Mouse (Mus musculus) cerebellum, adult 9-11 months (tissue): ENCODE data around the gene Abcc8.

ENCODE experiments used
- DNase-seq: peaks from one replicate; pipeline ENCODE4 v3.0.0; 2022

The Abcc8 gene

GRCm38 (mm10) chr7:46105484-46105883 lies 74.3 kb downstream of the Abcc8 start:
- peak; percentile 67 for DNase-seq

GRCm38 (mm10) chr7:46104256-46104915 lies 75.4 kb downstream of the Abcc8 start:
- DNase-seq, result peak; percentile 76

GRCm38 (mm10) chr7:46103771-46104170 lies 76.1 kb downstream of the Abcc8 start:
- DNase-seq, result no peak

- DNase-seq, result peak; percentile 66
Measured at GRCm38 (mm10) chr7:46103075-46103591, 76.7 kb downstream of the Abcc8 start.

GRCm38 (mm10) chr7:46100563-46100962 lies 79.3 kb downstream of the Abcc8 start, which contains the start of gene Kcnj11:
Gene Kcnj11 (minus strand): TSS chr7:46100764.
- DNase-seq, result peak; percentile 88

- DNase-seq, result peak; percentile 67
Measured at GRCm38 (mm10) chr7:46099682-46100081, 80.2 kb downstream of the Abcc8 start.

GRCm38 (mm10) chr7:46098919-46099286 lies 80.9 kb downstream of the Abcc8 start:
- peak; percentile 60 for DNase-seq

- peak; percentile 74 for DNase-seq
Measured at GRCm38 (mm10) chr7:46098221-46098918, 81.5 kb downstream of the Abcc8 start.

- peak; percentile 57 for DNase-seq
Measured at GRCm38 (mm10) chr7:46097319-46097783, 82.5 kb downstream of the Abcc8 start.

GRCm38 (mm10) chr7:46096136-46096535 lies 83.7 kb downstream of the Abcc8 start:
- DNase-seq, result peak; percentile 73

GRCm38 (mm10) chr7:46092803-46093202 lies 87.0 kb downstream of the Abcc8 start:
- DNase-seq, result no peak

GRCm38 (mm10) chr7:46088241-46088640 lies 91.6 kb downstream of the Abcc8 start:
- no peak for DNase-seq

- DNase-seq, result no peak
Measured at GRCm38 (mm10) chr7:46086378-46086777, 93.5 kb downstream of the Abcc8 start.

GRCm38 (mm10) chr7:46084839-46085513 lies 94.9 kb downstream of the Abcc8 start:
- DNase-seq, result no peak

GRCm38 (mm10) chr7:46084024-46084423 lies 95.8 kb downstream of the Abcc8 start:
- DNase-seq, result no peak

- DNase-seq, result no peak
Measured at GRCm38 (mm10) chr7:46077675-46078074, 102.2 kb downstream of the Abcc8 start.

GRCm38 (mm10) chr7:46076844-46077243 lies 103.0 kb downstream of the Abcc8 start:
- DNase-seq, result no peak

- DNase-seq, result no peak
Measured at GRCm38 (mm10) chr7:46068831-46069230, 111.0 kb downstream of the Abcc8 start.

GRCm38 (mm10) chr7:46063296-46063695 lies 116.5 kb downstream of the Abcc8 start:
- no peak for DNase-seq

GRCm38 (mm10) chr7:46061614-46062013 lies 118.2 kb downstream of the Abcc8 start:
- no peak for DNase-seq

- DNase-seq, result no peak
Measured at GRCm38 (mm10) chr7:46060688-46061087, 119.1 kb downstream of the Abcc8 start.

- DNase-seq, result no peak
Measured at GRCm38 (mm10) chr7:46058882-46059281, 121.0 kb downstream of the Abcc8 start.
